Mouse (Mus musculus) midbrain, embryonic 11.5 days (tissue): Measurements from ENCODE around the gene Aff1. TPM values are rescaled to one million over a fixed set of nuclear protein-coding genes. Genes with fewer than 3 reads are reported as not detected.

Source experiments
- ATAC-seq: fragments of 200-750 bp; cut with Nextera tagmentation; 2 replicates; pipeline ENCODE4 v1.8.0; 2017; ENCODE audit warnings: moderate TSS enrichment, moderate library complexity; ENCODE audit not compliant: low FRiP score
- DNase-seq: peaks from one replicate; pipeline ENCODE4 v3.0.0; 2015; ENCODE audit warnings: low spot score; ENCODE audit errors: missing footprints
- H3K27ac ChIP-seq: fragments of 300-500 bp; sonication (generic); 2 replicates; pipeline ENCODE4 v1.5.1; 2014; ENCODE audit warnings: low read depth, low read length
- H3K27me3 ChIP-seq: fragments of 300-500 bp; sonication (generic); 2 replicates; pipeline ENCODE4 v1.6.1; 2014; ENCODE audit warnings: mild to moderate bottlenecking, low read length, moderate library complexity, mixed read lengths; ENCODE audit not compliant: control insufficient read depth, insufficient read depth
- H3K36me3 ChIP-seq: fragments of 300-500 bp; sonication (generic); 2 replicates; pipeline ENCODE4 v1.6.1; 2014; ENCODE audit warnings: mild to moderate bottlenecking, low read length, moderate library complexity, mixed read lengths; ENCODE audit not compliant: control insufficient read depth, insufficient read depth
- H3K4me1 ChIP-seq: fragments of 300-500 bp; sonication (generic); 2 replicates; pipeline ENCODE4 v1.6.1; 2014; ENCODE audit warnings: low read length; ENCODE audit not compliant: control insufficient read depth, insufficient read depth
- H3K4me2 ChIP-seq: fragments of 300-500 bp; sonication (generic); 2 replicates; pipeline ENCODE4 v1.6.1; 2014; ENCODE audit warnings: mild to moderate bottlenecking, moderate library complexity
- H3K4me3 ChIP-seq: fragments of 300-500 bp; sonication (generic); 2 replicates; pipeline ENCODE4 v1.5.1; 2014; ENCODE audit warnings: low read depth, low read length
- H3K9ac ChIP-seq: fragments of 300-500 bp; sonication (generic); 2 replicates; pipeline ENCODE4 v1.6.1; 2014; ENCODE audit warnings: low read length
- H3K9me3 ChIP-seq: fragments of 300-500 bp; sonication (generic); 2 replicates; pipeline ENCODE4 v1.6.1; 2016; ENCODE audit warnings: low read length; ENCODE audit not compliant: control insufficient read depth
- WGBS: fragments of 180-500 bp; shearing (Covaris S2); extraction: QIAGEN DNeasy Blood & Tissue Kit; methylation state at CpG from one replicate; pipeline ENCODE4 v1.1.7; 2014; 5-methylcytosine and 5-hydroxymethylcytosine counted together
- polyA plus RNA-seq: library from polyadenylated mRNA; unstranded; fragments of >200 nt; fragmentation: Nextera tagmentation; extraction: Ambion mirVana; gene quantifications from 2 replicates; pipeline ENCODE4 v1.2.1, GENCODE M21; 2014

Aff1 gene
- polyA plus RNA-seq, 1 experiment from 2014 or later: 5.9 TPM

- H3K4me3 ChIP-seq: no peak overlapping the region
- H3K4me2 ChIP-seq: no peak overlapping the region
These were observed 2.0 kb upstream of the Aff1 start for GRCm38 (mm10) chr5:103690190-103690589.

GRCm38 (mm10) chr5:103691171-103691570 is 1.0 kb upstream of the Aff1 start:
- ATAC-seq (no peak), DNase-seq (no peak)
- H3K9ac ChIP-seq: no peak overlapping the region
- no peaks in the 10 kb centered on the region for H3K36me3 ChIP-seq
- peaks cover 7% of the 10 kb centered on the region; the same call in 1 of the 2 replicates for H3K4me1 ChIP-seq
- H3K4me2 ChIP-seq: no peak overlapping the region
- H3K27ac ChIP-seq: no peak overlapping the region
- H3K27me3 ChIP-seq: peaks cover 19% of the 10 kb centered on the region
- no peak overlapping the region for H3K4me3 ChIP-seq
- no peaks in the 10 kb centered on the region for H3K9me3 ChIP-seq

More at GRCm38 (mm10) chr5:103690190-103690589, 2.0 kb upstream of the Aff1 start:
- Histone ChIP-seq H3K9ac (no peak overlapping the region), H3K9me3 (no peaks in the 10 kb centered on the region), H3K27ac (no peak overlapping the region), H3K4me1 (peaks cover 7% of the 10 kb centered on the region; the same call in 1 of the 2 replicates), H3K27me3 (peaks cover 19% of the 10 kb centered on the region), H3K36me3 (no peaks in the 10 kb centered on the region)
- ATAC-seq (no peak), DNase-seq (no peak)
- WGBS: 94% methylated on average over 8 of the region's 8 CpGs

GRCm38 (mm10) chr5:103692531-103693040 is 412 bp downstream of the Aff1 start:
- no peaks in the 10 kb centered on the region for H3K36me3 ChIP-seq
- no peak; the same call in 1 of the 2 replicates for ATAC-seq

GRCm38 (mm10) chr5:103693041-103693641 is 967 bp downstream of the Aff1 start:
- H3K27me3 ChIP-seq: peaks cover 19% of the 10 kb centered on the region
- 1% methylated on average over 28 of the region's 28 CpGs for WGBS

More at GRCm38 (mm10) chr5:103692531-103693040, 412 bp downstream of the Aff1 start:
- peaks cover 7% of the 10 kb centered on the region; the same call in 1 of the 2 replicates for H3K4me1 ChIP-seq
- peak overlapping the region; percentile 50 for H3K9ac ChIP-seq
- H3K4me3 ChIP-seq: peak overlapping the region; percentile 44
- H3K27me3 ChIP-seq: peaks cover 19% of the 10 kb centered on the region
- under 1% methylated on average over 34 of the region's 34 CpGs for WGBS
- peak overlapping the region; percentile 91 for H3K4me2 ChIP-seq
- no peaks in the 10 kb centered on the region for H3K9me3 ChIP-seq
- DNase-seq: peak; percentile 93
- no peak overlapping the region for H3K27ac ChIP-seq

GRCm38 (mm10) chr5:103694094-103694493 is 1.9 kb downstream of the Aff1 start:
- ATAC-seq: no peak
- H3K4me2 ChIP-seq: no peak overlapping the region; the same call in 1 of the 2 replicates

More at GRCm38 (mm10) chr5:103693041-103693641, 967 bp downstream of the Aff1 start:
- H3K36me3 ChIP-seq: no peaks in the 10 kb centered on the region
- no peak overlapping the region for H3K27ac ChIP-seq
- peak overlapping the region; percentile 44 for H3K4me3 ChIP-seq
- DNase-seq: peak; percentile 96
- ATAC-seq: peak; percentile 54; the same call in 1 of the 2 replicates
- peak overlapping the region; percentile 91 for H3K4me2 ChIP-seq
- peaks cover 7% of the 10 kb centered on the region; the same call in 1 of the 2 replicates for H3K4me1 ChIP-seq
- peak overlapping the region; percentile 50; the same call in 1 of the 2 replicates for H3K9ac ChIP-seq
- no peaks in the 10 kb centered on the region for H3K9me3 ChIP-seq

GRCm38 (mm10) chr5:103697875-103698491 is 5.8 kb downstream of the Aff1 start:
- H3K4me1 ChIP-seq: no peaks in the 10 kb centered on the region; the same call in 1 of the 2 replicates
- H3K9me3 ChIP-seq: no peaks in the 10 kb centered on the region
- DNase-seq (no peak), ATAC-seq (no peak)
- H3K9ac ChIP-seq: no peak overlapping the region
- H3K4me3 ChIP-seq: no peak overlapping the region
- H3K27ac ChIP-seq: no peak overlapping the region
- no peak overlapping the region for H3K4me2 ChIP-seq
- peaks cover 10% of the 10 kb centered on the region for H3K27me3 ChIP-seq
- H3K36me3 ChIP-seq: no peaks in the 10 kb centered on the region
- 64% methylated on average over 5 of the region's 5 CpGs for WGBS

More at GRCm38 (mm10) chr5:103694094-103694493, 1.9 kb downstream of the Aff1 start:
- WGBS: 51% methylated on average over 6 of the region's 6 CpGs
- H3K9ac ChIP-seq: no peak overlapping the region
- H3K4me3 ChIP-seq: no peak overlapping the region
- peak; percentile 71 for DNase-seq
- no peak overlapping the region for H3K27ac ChIP-seq
- H3K36me3 ChIP-seq: no peaks in the 10 kb centered on the region
- peaks cover 19% of the 10 kb centered on the region for H3K27me3 ChIP-seq
- peaks cover 7% of the 10 kb centered on the region; the same call in 1 of the 2 replicates for H3K4me1 ChIP-seq
- no peaks in the 10 kb centered on the region for H3K9me3 ChIP-seq

- H3K9ac ChIP-seq: no peak overlapping the region
- H3K9me3 ChIP-seq: no peaks in the 10 kb centered on the region
- no peaks in the 10 kb centered on the region for H3K4me1 ChIP-seq
- DNase-seq: no peak
- no peak overlapping the region for H3K4me2 ChIP-seq
- no peak overlapping the region for H3K27ac ChIP-seq
- no peak overlapping the region for H3K4me3 ChIP-seq
- 85% methylated on average over 4 of the region's 4 CpGs for WGBS
- no peaks in the 10 kb centered on the region for H3K36me3 ChIP-seq
- ATAC-seq: no peak
- peaks cover 5% of the 10 kb centered on the region for H3K27me3 ChIP-seq
These were observed 6.4 kb downstream of the Aff1 start for GRCm38 (mm10) chr5:103698577-103698976.

GRCm38 (mm10) chr5:103699537-103699936 is 7.4 kb downstream of the Aff1 start:
- H3K4me2 ChIP-seq: no peak overlapping the region

GRCm38 (mm10) chr5:103700661-103701060 is 8.5 kb downstream of the Aff1 start:
- no peak overlapping the region for H3K9ac ChIP-seq
- no peak overlapping the region for H3K4me3 ChIP-seq
- no peak overlapping the region for H3K27ac ChIP-seq
- no peaks in the 10 kb centered on the region for H3K9me3 ChIP-seq
- 92% methylated on average over 2 of the region's 2 CpGs for WGBS
- no peak overlapping the region for H3K4me2 ChIP-seq
- ATAC-seq: no peak
- H3K27me3 ChIP-seq: no peaks in the 10 kb centered on the region
- no peaks in the 10 kb centered on the region for H3K4me1 ChIP-seq
- no peaks in the 10 kb centered on the region for H3K36me3 ChIP-seq
- no peak for DNase-seq

More at GRCm38 (mm10) chr5:103699537-103699936, 7.4 kb downstream of the Aff1 start:
- WGBS: 71% methylated on average over 4 of the region's 4 CpGs
- DNase-seq (no peak), ATAC-seq (no peak)
- Histone ChIP-seq H3K4me3 (no peak overlapping the region), H3K27ac (no peak overlapping the region), H3K9me3 (no peaks in the 10 kb centered on the region), H3K27me3 (no peaks in the 10 kb centered on the region; the same call in 1 of the 2 replicates), H3K9ac (no peak overlapping the region), H3K4me1 (no peaks in the 10 kb centered on the region), H3K36me3 (no peaks in the 10 kb centered on the region)
